Mouse (Mus musculus) lung, postnatal 0 days (tissue): Measurements from ENCODE around the gene Cpa1. TPM values are rescaled to one million over a fixed set of nuclear protein-coding genes. Genes with fewer than 3 reads are reported as not detected.

ENCODE experiments used
- ATAC-seq: fragments of 200-750 bp; cut with Nextera tagmentation; 2 replicates; pipeline ENCODE4 v1.8.0; 2017; ENCODE audit warnings: moderate library complexity
- DNase-seq: peaks from one replicate; pipeline ENCODE4 v3.0.0-alpha.2; 2016; ENCODE audit warnings: low spot score
- H3K27ac ChIP-seq: fragments of 300-500 bp; sonication (generic); 2 replicates; pipeline ENCODE4 v1.5.1; 2014; ENCODE audit warnings: antibody characterized with exemption, mild to moderate bottlenecking, low read length, mixed read lengths
- H3K27me3 ChIP-seq: fragments of 300-500 bp; sonication (generic); replicated peaks from 2 replicates; pipeline ENCODE4 v1.6.1; 2014; ENCODE audit warnings: low read length, mixed read lengths; ENCODE audit not compliant: insufficient read depth
- H3K36me3 ChIP-seq: fragments of 300-500 bp; sonication (generic); 2 replicates; pipeline ENCODE4 v1.6.1; 2014; ENCODE audit warnings: low read length, mixed read lengths; ENCODE audit not compliant: insufficient read depth
- H3K4me1 ChIP-seq: fragments of 300-500 bp; sonication (generic); 2 replicates; pipeline ENCODE4 v1.6.1; 2014; ENCODE audit warnings: antibody characterized with exemption, low read depth, low read length, mixed read lengths; ENCODE audit not compliant: insufficient read depth
- H3K4me2 ChIP-seq: fragments of 300-500 bp; sonication (generic); replicated peaks from 2 replicates; pipeline ENCODE4 v1.6.1; 2014; ENCODE audit warnings: low read depth, mild to moderate bottlenecking, low read length, moderate library complexity, mixed read lengths
- H3K4me3 ChIP-seq: fragments of 300-500 bp; sonication (generic); 2 replicates; pipeline ENCODE4 v1.5.1; 2014; ENCODE audit warnings: low read depth, low read length
- H3K9ac ChIP-seq: fragments of 300-500 bp; sonication (generic); replicated peaks from 2 replicates; pipeline ENCODE4 v1.6.1; 2014; ENCODE audit warnings: low read depth, mild to moderate bottlenecking
- H3K9me3 ChIP-seq: fragments of 300-500 bp; sonication (generic); 2 replicates; pipeline ENCODE4 v1.6.1; 2016; ENCODE audit warnings: low read length, mixed read lengths
- CTCF ChIP-seq: IDR thresholded peaks from 2 replicates; pipeline ENCODE4 v1.5.1; 2016; ENCODE audit warnings: antibody characterized with exemption, mild to moderate bottlenecking
- EP300 ChIP-seq: IDR thresholded peaks from 2 replicates; pipeline ENCODE4 v1.6.1; 2016; ENCODE audit warnings: antibody characterized with exemption, mild to moderate bottlenecking, control low read depth
- WGBS: fragments of 180-500 bp; shearing (Covaris S2); extraction: QIAGEN DNeasy Blood & Tissue Kit; methylation state at CpG from one replicate; pipeline ENCODE4 v1.1.7; 2014; 5-methylcytosine and 5-hydroxymethylcytosine counted together
- polyA plus RNA-seq: library from polyadenylated mRNA; unstranded; fragments of >200 nt; fragmentation: Nextera tagmentation; extraction: Ambion mirVana; gene quantifications from 2 replicates; pipeline ENCODE4 v1.2.1, GENCODE M21; 2015

The Cpa1 gene
- polyA plus RNA-seq, 1 experiment from 2014 or later, result 8.8 TPM

- ATAC-seq (no peak), DNase-seq (no peak)
- no peak overlapping the region for H3K27ac ChIP-seq
- H3K9me3 ChIP-seq, result no peaks in the 10 kb centered on the region
- no peaks in the 10 kb centered on the region for H3K27me3 ChIP-seq
- no peaks in the 10 kb centered on the region for H3K4me1 ChIP-seq
- no peak for TF ChIP-seq CTCF
- no peak for TF ChIP-seq EP300
- H3K9ac ChIP-seq, result no peak overlapping the region
- no peak overlapping the region for H3K4me2 ChIP-seq
- 89% methylated on average over 5 of the region's 5 CpGs for WGBS
- no peaks in the 10 kb centered on the region for H3K36me3 ChIP-seq
- no peak overlapping the region for H3K4me3 ChIP-seq
Observed at GRCm38 (mm10) chr6:30619606-30620005, 19.4 kb upstream of the Cpa1 start.

GRCm38 (mm10) chr6:30620591-30620990, 18.4 kb upstream of the Cpa1 start:
- no peak for ATAC-seq
- Histone ChIP-seq H3K4me2 (no peak overlapping the region), H3K27me3 (no peaks in the 10 kb centered on the region), H3K9ac (no peak overlapping the region), H3K36me3 (no peaks in the 10 kb centered on the region), H3K4me3 (no peak overlapping the region), H3K4me1 (no peaks in the 10 kb centered on the region), H3K27ac (peak overlapping the region; percentile 38; the same call in 1 of the 2 replicates), H3K9me3 (no peaks in the 10 kb centered on the region)
- 64% methylated on average over 4 of the region's 4 CpGs for WGBS
- DNase-seq, result peak; percentile 9
- TF ChIP-seq EP300 (no peak), CTCF (no peak)

- no peak for DNase-seq
- Histone ChIP-seq H3K27me3 (no peaks in the 10 kb centered on the region), H3K4me1 (no peaks in the 10 kb centered on the region), H3K9me3 (no peaks in the 10 kb centered on the region), H3K36me3 (no peaks in the 10 kb centered on the region), H3K4me2 (no peak overlapping the region), H3K27ac (peak overlapping the region; percentile 34; the same call in 1 of the 2 replicates), H3K9ac (no peak overlapping the region), H3K4me3 (no peak overlapping the region)
- 81% methylated on average over 6 of the region's 6 CpGs for WGBS
- no peak for TF ChIP-seq CTCF
- TF ChIP-seq EP300, result no peak
- ATAC-seq, result peak; percentile 29; the same call in 1 of the 2 replicates
Observed at GRCm38 (mm10) chr6:30620994-30621393, 18.0 kb upstream of the Cpa1 start.

DNA sequence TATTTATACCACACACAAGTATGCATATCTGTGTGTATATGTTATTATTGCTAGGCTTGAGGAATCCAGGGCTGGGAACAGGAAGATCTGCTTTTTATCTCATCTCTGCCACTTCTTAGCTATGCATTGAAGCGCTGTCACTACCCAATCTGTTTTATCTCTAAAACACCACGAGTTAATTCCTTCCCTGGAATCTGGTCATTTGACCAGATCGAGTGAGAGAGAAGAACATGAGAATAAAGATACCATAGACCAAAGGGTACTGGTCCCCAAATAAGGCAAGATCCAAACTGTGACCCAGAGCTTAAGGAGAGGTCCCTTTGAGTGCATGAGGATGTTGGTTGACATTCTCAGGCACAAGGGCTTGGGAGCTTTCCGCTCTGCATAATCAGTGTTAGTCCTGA, 17.0 kb upstream of the Cpa1 start:
- H3K36me3 ChIP-seq, result no peaks in the 10 kb centered on the region
- H3K9me3 ChIP-seq, result no peaks in the 10 kb centered on the region
- TF ChIP-seq CTCF (no peak), EP300 (peak; percentile 58)
- no peak overlapping the region for H3K4me2 ChIP-seq
- no peak overlapping the region for H3K9ac ChIP-seq
- WGBS, result 31% methylated on average over 4 of the region's 4 CpGs
- H3K27me3 ChIP-seq, result no peaks in the 10 kb centered on the region
- no peaks in the 10 kb centered on the region for H3K4me1 ChIP-seq
- DNase-seq, result peak; percentile 53
- peak overlapping the region; percentile 11; the same call in 1 of the 2 replicates for H3K27ac ChIP-seq
- H3K4me3 ChIP-seq, result no peak overlapping the region
- peak; percentile 58 for ATAC-seq

DNA sequence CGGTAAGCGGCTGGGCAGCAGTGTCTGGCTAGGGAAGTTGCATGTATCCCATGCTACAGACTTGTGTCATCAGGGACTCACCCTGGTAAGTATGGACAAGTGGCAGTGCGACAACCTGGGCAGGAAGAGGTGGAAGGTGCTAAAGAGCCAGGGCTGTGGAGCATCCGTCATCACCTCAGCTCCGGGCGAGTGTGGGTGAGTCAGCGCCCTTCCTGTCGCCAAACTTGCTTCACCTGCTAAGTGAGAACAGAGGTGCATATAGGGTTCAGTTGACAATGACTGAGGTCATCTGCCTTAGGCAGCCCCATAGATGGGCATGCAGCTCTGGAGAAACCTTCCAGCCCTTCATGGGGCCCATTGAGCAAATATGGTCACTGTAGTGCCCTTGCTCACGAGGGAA, 14.3 kb upstream of the Cpa1 start:
- WGBS, result 70% methylated on average over 9 of the region's 9 CpGs

DNA sequence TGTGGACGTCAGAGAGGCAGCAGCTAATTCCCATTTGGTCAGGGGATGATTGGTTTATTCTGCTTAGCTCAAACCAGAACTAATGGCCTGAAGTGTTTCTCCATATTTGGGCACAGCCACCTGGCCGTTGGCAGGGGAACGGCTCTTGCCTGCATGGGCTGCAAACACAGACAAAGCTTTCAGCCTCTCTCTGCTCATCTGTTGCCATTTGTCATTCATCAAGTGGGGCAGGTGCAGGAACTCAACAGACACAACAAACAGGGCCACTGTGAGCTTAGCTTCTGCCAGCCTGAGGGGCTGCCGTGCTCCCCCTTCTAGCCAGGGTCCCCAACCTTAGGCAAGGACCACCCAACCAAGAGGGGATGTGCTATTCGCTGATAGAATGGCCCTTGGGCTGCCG, 10.9 kb upstream of the Cpa1 start:
- ATAC-seq, result no peak
- 45% methylated on average over 6 of the region's 6 CpGs for WGBS

More for the DNA sequence above, 14.3 kb upstream of the Cpa1 start:
- ATAC-seq (no peak), DNase-seq (no peak)
- no peak for TF ChIP-seq EP300
- TF ChIP-seq CTCF, result no peak
- no peaks in the 10 kb centered on the region for H3K4me1 ChIP-seq
- no peak overlapping the region for H3K4me3 ChIP-seq
- H3K36me3 ChIP-seq, result no peaks in the 10 kb centered on the region
- H3K9ac ChIP-seq, result no peak overlapping the region
- no peak overlapping the region for H3K4me2 ChIP-seq
- no peak overlapping the region for H3K27ac ChIP-seq
- no peaks in the 10 kb centered on the region for H3K27me3 ChIP-seq
- no peaks in the 10 kb centered on the region for H3K9me3 ChIP-seq

GRCm38 (mm10) chr6:30629989-30630388, 9.0 kb upstream of the Cpa1 start:
- Histone ChIP-seq H3K27me3 (no peaks in the 10 kb centered on the region), H3K4me1 (no peaks in the 10 kb centered on the region), H3K4me2 (no peak overlapping the region), H3K36me3 (no peaks in the 10 kb centered on the region), H3K4me3 (no peak overlapping the region), H3K9me3 (no peaks in the 10 kb centered on the region), H3K27ac (no peak overlapping the region), H3K9ac (no peak overlapping the region)
- ATAC-seq (no peak), DNase-seq (no peak)
- 79% methylated on average over 1 of the region's 1 CpGs for WGBS
- TF ChIP-seq EP300, result no peak

More for the DNA sequence above, 10.9 kb upstream of the Cpa1 start:
- no peaks in the 10 kb centered on the region for H3K4me1 ChIP-seq
- no peaks in the 10 kb centered on the region for H3K36me3 ChIP-seq
- H3K27me3 ChIP-seq, result no peaks in the 10 kb centered on the region
- no peak for TF ChIP-seq CTCF
- TF ChIP-seq EP300, result no peak
- H3K4me2 ChIP-seq, result no peak overlapping the region
- no peak overlapping the region for H3K9ac ChIP-seq
- no peaks in the 10 kb centered on the region for H3K9me3 ChIP-seq
- DNase-seq, result no peak
- no peak overlapping the region for H3K4me3 ChIP-seq
- no peak overlapping the region for H3K27ac ChIP-seq
